Mouse (Mus musculus) cerebellum, postnatal 14 days (tissue): ENCODE measurements around the gene Kdm5a.

Source experiments
- DNase-seq, 2 experiments: peaks; one replicate each; pipeline ENCODE4 v3.0.0; 2021; ENCODE audit warnings: mixed read lengths in 2 of 2

Gene Kdm5a

GRCm38 (mm10) chr6:120473427-120473826 is 109.5 kb downstream of the Kdm5a start:
- peak in 1 of 2 experiments; percentile 49 for DNase-seq

GRCm38 (mm10) chr6:120475288-120475687 is 111.4 kb downstream of the Kdm5a start:
- DNase-seq = no peak

- DNase-seq = no peak
Measured at GRCm38 (mm10) chr6:120479302-120479701, 115.4 kb downstream of the Kdm5a start.

GRCm38 (mm10) chr6:120480361-120480760 is 116.4 kb downstream of the Kdm5a start:
- DNase-seq = no peak

- no peak for DNase-seq
Measured at GRCm38 (mm10) chr6:120481538-120481937, 117.6 kb downstream of the Kdm5a start.

- DNase-seq = no peak
Measured at GRCm38 (mm10) chr6:120482021-120482420, 118.1 kb downstream of the Kdm5a start.

- DNase-seq = no peak
Measured at GRCm38 (mm10) chr6:120482756-120483155, 118.8 kb downstream of the Kdm5a start.

GRCm38 (mm10) chr6:120483211-120483626 is 119.3 kb downstream of the Kdm5a start:
- peak; percentile 46 to 66 for DNase-seq

- no peak for DNase-seq
Measured at GRCm38 (mm10) chr6:120485038-120485437, 121.1 kb downstream of the Kdm5a start.

- peak in 1 of 2 experiments; percentile 50 for DNase-seq
Measured at GRCm38 (mm10) chr6:120486051-120486510, 122.2 kb downstream of the Kdm5a start.

- no peak for DNase-seq
Measured at GRCm38 (mm10) chr6:120488647-120489046, 124.7 kb downstream of the Kdm5a start.

GRCm38 (mm10) chr6:120489461-120489860 is 125.5 kb downstream of the Kdm5a start:
- no peak for DNase-seq

- DNase-seq = no peak
Measured at GRCm38 (mm10) chr6:120491064-120491463, 127.1 kb downstream of the Kdm5a start.

- peak in 1 of 2 experiments; percentile 38 for DNase-seq
Measured at GRCm38 (mm10) chr6:120491862-120492498, 128.1 kb downstream of the Kdm5a start.

- peak in 1 of 2 experiments; percentile 42 for DNase-seq
Measured at GRCm38 (mm10) chr6:120492499-120493373, 128.8 kb downstream of the Kdm5a start.

- peak; percentile 80 to 86 for DNase-seq
Measured at GRCm38 (mm10) chr6:120493374-120494181, 129.7 kb downstream of the Kdm5a start, which contains the start of gene Tmem121b. Tmem121b (minus strand) TSS chr6:120493807.
